Mouse (Mus musculus) hindbrain, postnatal 0 days (tissue): ENCODE measurements around the gene Dennd4c. TPM values are rescaled to one million over a fixed set of nuclear protein-coding genes. Genes with fewer than 3 reads are reported as not detected.

Experiments used
- ATAC-seq: fragments of 200-750 bp; cut with Nextera tagmentation; 2 replicates; pipeline ENCODE4 v1.8.0; 2017; ENCODE audit warnings: mild to moderate bottlenecking, moderate TSS enrichment, moderate library complexity
- DNase-seq: peaks from one replicate; pipeline ENCODE4 v3.0.0-alpha.2; 2015; ENCODE audit warnings: low spot score
- H3K27ac ChIP-seq: fragments of 300-500 bp; sonication (generic); 2 replicates; pipeline ENCODE4 v1.5.1; 2014; ENCODE audit warnings: mild to moderate bottlenecking
- H3K27me3 ChIP-seq: fragments of 300-500 bp; sonication (generic); 2 replicates; pipeline ENCODE4 v1.6.1; 2014; ENCODE audit warnings: low read length, mixed read lengths; ENCODE audit not compliant: insufficient read depth
- H3K36me3 ChIP-seq: fragments of 300-500 bp; sonication (generic); 2 replicates; pipeline ENCODE4 v1.6.1; 2014; ENCODE audit warnings: low read length, mixed read lengths; ENCODE audit not compliant: insufficient read depth
- H3K4me1 ChIP-seq: fragments of 300-500 bp; sonication (generic); 2 replicates; pipeline ENCODE4 v1.6.1; 2014; ENCODE audit warnings: antibody characterized with exemption, low read length, mixed read lengths; ENCODE audit not compliant: insufficient read depth
- H3K4me2 ChIP-seq: fragments of 300-500 bp; sonication (generic); 2 replicates; pipeline ENCODE4 v1.6.1; 2014; ENCODE audit warnings: low read depth, mild to moderate bottlenecking, low read length, moderate library complexity, mixed read lengths
- H3K4me3 ChIP-seq: fragments of 300-500 bp; sonication (generic); 2 replicates; pipeline ENCODE4 v1.5.1; 2014; ENCODE audit warnings: low read length
- H3K9ac ChIP-seq: fragments of 300-500 bp; sonication (generic); replicated peaks from 2 replicates; pipeline ENCODE4 v1.6.1; 2014; ENCODE audit warnings: mild to moderate bottlenecking, low read length, moderate library complexity, mixed read lengths
- H3K9me3 ChIP-seq: fragments of 300-500 bp; sonication (generic); 2 replicates; pipeline ENCODE4 v1.6.1; 2016; ENCODE audit warnings: low read length, mixed read lengths
- CTCF ChIP-seq: IDR thresholded peaks from 2 replicates; pipeline ENCODE4 v1.5.1; 2016; ENCODE audit warnings: antibody characterized with exemption, control low read depth, low read depth
- WGBS: fragments of 180-500 bp; shearing (Covaris S2); extraction: QIAGEN DNeasy Blood & Tissue Kit; methylation state at CpG from one replicate; pipeline ENCODE4 v1.1.7; 2014; 5-methylcytosine and 5-hydroxymethylcytosine counted together
- polyA plus RNA-seq: library from polyadenylated mRNA; unstranded; fragments of >200 nt; fragmentation: Nextera tagmentation; extraction: Ambion mirVana; gene quantifications from 2 replicates; pipeline ENCODE4 v1.2.1, GENCODE M21; 2015
- total RNA-seq: library from RNA; depleted of rRNA; stranded (reverse); fragments of >200 nt; gene quantifications from 2 replicates; pipeline ENCODE4 v1.2.3, GENCODE M21; 2014; rRNA removed

The Dennd4c gene
- total RNA-seq = 8.8 and 14.3 TPM in 2 replicates
- polyA plus RNA-seq = 3.2 and 4.3 TPM in 2 replicates

DNA sequence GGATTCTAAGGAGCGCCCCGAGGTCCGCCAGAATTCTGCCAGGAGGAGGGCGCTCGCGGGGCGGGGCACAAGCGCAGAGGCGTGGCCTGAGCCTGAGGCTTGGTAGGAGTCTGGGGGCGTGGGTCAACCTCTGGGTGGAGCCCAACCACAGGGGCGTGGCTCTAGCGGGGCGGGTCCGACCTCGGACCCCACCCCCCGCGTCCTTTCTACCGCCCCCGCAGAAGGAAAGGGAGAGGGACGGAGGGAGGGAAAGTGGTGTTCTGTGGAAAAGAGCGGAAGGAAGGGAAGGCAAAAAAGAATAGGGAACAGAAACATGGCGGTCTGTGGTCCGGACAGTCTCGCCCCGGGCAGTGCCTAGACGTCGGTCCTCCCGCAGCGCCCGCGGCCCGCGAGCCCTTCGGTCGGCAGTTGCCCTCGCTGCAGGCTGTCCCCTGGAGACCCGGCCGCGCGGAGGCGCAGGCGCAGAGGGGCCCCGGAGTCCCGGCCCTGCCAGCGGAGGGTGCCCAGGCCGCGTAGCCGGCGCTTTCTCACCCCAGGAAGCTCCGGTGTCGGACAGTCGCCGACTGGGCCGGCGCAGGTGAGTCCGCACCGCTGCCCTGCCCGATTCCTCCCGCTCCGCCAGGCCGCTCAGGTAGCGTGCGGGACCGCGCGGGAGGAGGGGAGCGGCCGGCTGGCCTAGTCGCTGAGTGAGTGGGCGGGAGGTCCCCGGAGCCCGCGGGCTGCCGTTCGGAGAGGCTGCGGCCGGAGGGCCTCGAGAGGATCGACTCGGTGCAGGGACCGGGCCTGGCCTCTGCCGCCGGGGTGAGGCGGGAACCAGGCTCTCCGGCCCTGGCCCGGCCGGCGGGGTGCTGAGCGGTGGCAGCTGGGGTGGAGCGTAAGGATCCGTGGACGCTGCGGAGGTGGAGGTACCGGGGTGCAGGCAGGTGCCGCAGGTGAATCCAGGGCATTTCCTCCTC lies at the start of gene Dennd4c:
Gene Dennd4c, plus strand, starts transcription at position 220 of the 956 bp plus-strand sequence.
- peak; percentile 95 for DNase-seq
- no peaks in the 10 kb centered on the region for H3K9me3 ChIP-seq
- WGBS = 1% methylated on average over 82 of the region's 95 CpGs

DNA sequence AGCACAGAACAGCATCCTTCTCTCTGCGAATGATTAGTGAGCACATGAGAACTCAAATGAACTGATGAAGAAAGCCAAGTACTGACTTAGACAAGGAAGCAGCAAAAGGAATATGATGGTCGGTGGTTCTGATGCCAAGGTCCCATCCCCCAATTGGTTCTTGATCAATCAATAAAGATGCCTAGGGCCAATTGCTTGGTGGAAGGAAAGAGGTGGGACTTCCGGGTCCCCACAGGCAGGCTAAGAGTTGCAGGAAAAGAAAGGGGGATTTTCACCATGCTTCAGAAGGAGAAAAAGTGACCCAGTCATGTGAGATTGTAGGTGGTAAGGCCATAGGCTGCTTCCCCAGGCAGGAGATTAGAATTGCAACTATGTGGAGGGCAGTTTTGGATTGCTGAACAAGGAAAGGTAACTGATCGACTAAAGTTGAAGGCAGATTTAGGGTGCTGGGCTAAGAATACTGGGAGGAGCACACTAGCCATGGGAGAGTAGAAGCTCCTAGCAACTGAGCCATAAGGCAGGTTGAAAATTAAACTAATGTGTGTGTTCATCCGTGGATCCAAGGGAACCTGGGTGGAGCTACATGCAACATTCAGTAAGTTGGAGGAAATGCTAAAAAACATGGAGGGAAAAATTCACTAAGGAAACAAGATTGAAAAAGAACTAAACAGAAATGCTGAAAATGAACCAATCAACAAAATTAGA lies 49.0 kb upstream of the Dennd4c start:
- no peak overlapping the region for H3K27ac ChIP-seq
- H3K27me3 ChIP-seq = no peaks in the 10 kb centered on the region
- TF ChIP-seq CTCF = no peak
- no peak for ATAC-seq
- no peaks in the 10 kb centered on the region for H3K4me1 ChIP-seq
- WGBS = 80% methylated on average over 5 of the region's 5 CpGs
- H3K9me3 ChIP-seq = no peaks in the 10 kb centered on the region
- no peak overlapping the region for H3K9ac ChIP-seq
- H3K36me3 ChIP-seq = no peaks in the 10 kb centered on the region
- no peak for DNase-seq
- H3K4me2 ChIP-seq = no peak overlapping the region
- no peak overlapping the region for H3K4me3 ChIP-seq

More for the DNA sequence above, at the start of gene Dennd4c:
- Histone ChIP-seq H3K9ac (peak within 1 kb of the TSS; percentile 97), H3K4me3 (peak within 1 kb of the TSS; percentile 98), H3K4me2 (peak within 1 kb of the TSS; percentile 60), H3K27me3 (no peaks in the 10 kb centered on the region), H3K4me1 (peaks cover 5% of the 10 kb centered on the region; the same call in 1 of the 2 replicates), H3K36me3 (no peaks in the 10 kb centered on the region), H3K27ac (peak within 1 kb of the TSS; percentile 87)
- ATAC-seq = peak; percentile 98
- peak; percentile 56 for TF ChIP-seq CTCF

DNA sequence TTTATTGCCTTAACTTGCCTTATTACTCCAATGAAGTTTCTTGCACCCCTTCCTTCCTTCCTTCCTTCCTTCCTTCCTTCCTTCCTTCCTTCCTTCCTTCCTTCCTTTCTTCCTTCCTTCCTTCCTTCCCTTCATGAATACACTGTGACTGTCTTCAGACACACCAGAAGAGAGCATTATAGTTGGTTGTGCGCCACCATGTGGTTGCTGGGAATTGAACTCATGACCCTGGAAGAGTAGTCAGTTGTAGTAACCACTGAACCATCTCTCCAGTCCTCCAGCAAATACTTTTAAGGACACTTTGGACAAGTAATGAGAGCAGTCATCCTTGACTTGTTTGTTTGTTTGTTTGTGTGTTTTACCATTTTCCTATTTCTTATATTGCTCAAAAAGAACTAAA lies 39.6 kb upstream of the Dennd4c start:
- no peaks in the 10 kb centered on the region for H3K27me3 ChIP-seq
- DNase-seq (no peak), ATAC-seq (no peak)
- no peaks in the 10 kb centered on the region for H3K9me3 ChIP-seq
- no peaks in the 10 kb centered on the region for H3K36me3 ChIP-seq
- H3K9ac ChIP-seq = no peak overlapping the region
- H3K27ac ChIP-seq = no peak overlapping the region
- no peak for TF ChIP-seq CTCF
- 54% methylated on average over 1 of the region's 1 CpGs for WGBS
- H3K4me2 ChIP-seq = no peak overlapping the region
- no peaks in the 10 kb centered on the region for H3K4me1 ChIP-seq
- no peak overlapping the region for H3K4me3 ChIP-seq

DNA sequence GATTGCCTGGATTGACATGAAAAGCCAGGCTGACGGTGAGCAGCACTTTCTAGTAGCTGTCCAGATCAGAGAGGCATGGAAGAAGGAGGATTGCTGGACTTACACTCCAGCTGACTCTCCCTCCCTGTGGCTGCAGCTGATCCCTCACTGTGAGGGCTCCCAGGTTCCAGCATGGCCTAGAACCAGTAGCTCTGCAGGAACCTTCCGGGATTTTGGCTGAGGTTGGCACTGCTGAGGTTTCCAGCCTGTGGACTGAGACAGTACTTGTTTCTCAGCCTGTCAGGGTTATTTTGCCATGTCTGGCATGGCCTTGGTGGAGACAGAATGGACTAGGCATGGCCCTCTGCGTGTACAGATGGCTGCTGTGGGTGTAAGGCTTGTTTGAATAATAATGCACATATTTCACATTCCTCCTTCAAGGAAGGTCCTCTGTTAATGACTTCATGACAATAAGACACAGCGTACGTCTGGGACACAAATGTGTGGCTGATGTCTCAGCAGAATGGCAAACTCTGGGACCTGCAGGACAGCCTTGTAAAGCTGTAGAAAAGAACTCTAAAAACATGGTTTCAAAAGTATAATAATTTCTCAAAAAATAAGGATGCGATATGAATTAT lies 38.2 kb upstream of the Dennd4c start:
- no peak overlapping the region for H3K4me3 ChIP-seq
- H3K27ac ChIP-seq = no peak overlapping the region
- 56% methylated on average over 6 of the region's 6 CpGs for WGBS
- TF ChIP-seq CTCF = no peak
- H3K36me3 ChIP-seq = no peaks in the 10 kb centered on the region
- no peak overlapping the region for H3K4me2 ChIP-seq
- no peaks in the 10 kb centered on the region for H3K9me3 ChIP-seq
- no peaks in the 10 kb centered on the region for H3K27me3 ChIP-seq
- no peak overlapping the region for H3K9ac ChIP-seq
- no peaks in the 10 kb centered on the region for H3K4me1 ChIP-seq
- DNase-seq (no peak), ATAC-seq (no peak)

DNA sequence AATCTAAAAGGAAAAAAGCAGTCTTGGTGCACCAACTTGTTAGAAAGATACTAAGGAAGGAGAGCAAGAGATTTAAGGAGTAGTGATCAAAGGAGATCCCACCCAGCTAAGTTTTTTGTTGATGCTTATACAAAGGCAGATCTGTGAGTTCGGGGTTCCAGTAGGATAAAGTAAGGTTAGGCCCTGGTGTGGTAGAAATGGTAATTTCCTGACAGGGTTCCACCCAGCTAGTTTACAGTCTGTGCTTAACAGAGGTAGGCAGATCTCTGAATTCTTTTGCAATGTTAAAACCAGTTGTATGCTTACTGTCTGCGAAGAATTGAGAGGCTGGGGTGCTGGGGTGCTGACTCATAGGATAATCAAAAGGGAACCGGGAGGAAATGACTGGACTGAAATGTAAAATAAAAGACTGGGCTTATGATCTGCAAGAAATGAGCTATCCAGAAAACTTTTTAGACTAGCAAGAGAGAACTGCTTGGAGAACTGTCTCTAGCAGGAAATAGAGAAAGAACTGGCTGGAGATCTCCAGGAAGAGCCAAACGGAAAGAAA lies 37.6 kb upstream of the Dennd4c start:
- H3K4me3 ChIP-seq = no peak overlapping the region
- WGBS = 69% methylated on average over 4 of the region's 4 CpGs
- no peaks in the 10 kb centered on the region for H3K9me3 ChIP-seq
- no peaks in the 10 kb centered on the region for H3K27me3 ChIP-seq
- no peaks in the 10 kb centered on the region for H3K4me1 ChIP-seq
- no peak for TF ChIP-seq CTCF
- DNase-seq (no peak), ATAC-seq (no peak)
- no peak overlapping the region for H3K4me2 ChIP-seq
- no peak overlapping the region for H3K9ac ChIP-seq
- no peak overlapping the region for H3K27ac ChIP-seq
- H3K36me3 ChIP-seq = no peaks in the 10 kb centered on the region

DNA sequence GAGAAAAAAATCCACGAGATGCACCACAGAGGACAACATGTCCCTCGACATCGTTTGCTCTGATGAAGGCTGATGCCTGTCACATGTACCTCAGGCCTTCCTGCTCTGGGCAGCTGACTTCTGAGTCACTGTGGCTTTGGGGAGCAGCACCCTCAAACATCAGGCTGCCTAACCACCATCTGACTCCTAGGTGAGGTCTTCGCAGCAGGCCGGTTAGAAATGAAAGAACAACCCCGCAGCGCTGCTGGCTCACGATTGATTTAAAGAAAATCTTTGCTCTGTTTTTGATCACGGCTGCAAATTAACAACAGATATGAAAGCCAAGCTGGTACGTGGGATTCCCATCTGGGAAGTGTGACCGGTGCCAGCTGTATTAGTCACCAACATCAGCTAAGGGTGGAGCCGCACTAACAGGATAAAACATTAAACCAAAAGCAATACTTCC lies 35.6 kb upstream of the Dennd4c start:
- H3K9me3 ChIP-seq = no peaks in the 10 kb centered on the region
- DNase-seq (no peak), ATAC-seq (no peak)
- no peaks in the 10 kb centered on the region for H3K4me1 ChIP-seq
- no peak overlapping the region for H3K9ac ChIP-seq
- H3K27me3 ChIP-seq = no peaks in the 10 kb centered on the region
- no peak overlapping the region for H3K4me3 ChIP-seq
- TF ChIP-seq CTCF = no peak
- no peak overlapping the region for H3K4me2 ChIP-seq
- 86% methylated on average over 12 of the region's 12 CpGs for WGBS
- no peak overlapping the region for H3K27ac ChIP-seq
- no peaks in the 10 kb centered on the region for H3K36me3 ChIP-seq
